Mouse (Mus musculus) urinary bladder, adult 2 months (tissue): ENCODE data around the gene Fgfr2. TPM values are rescaled to one million over a fixed set of nuclear protein-coding genes. Genes with fewer than 3 reads are reported as not detected.

Source experiments
- DNase-seq: peaks from one replicate; pipeline ENCODE4 v3.0.0; 2022; ENCODE audit warnings: low spot score
- polyA plus RNA-seq: library from polyadenylated mRNA; depleted of rRNA; stranded (reverse); fragments of >200 nt; gene quantifications from 2 replicates; pipeline ENCODE4 v1.2.3, GENCODE M21; 2012

Fgfr2 gene
- polyA plus RNA-seq, 1 experiment = 80.2 TPM

GRCm38 (mm10) chr7:132888518-132889249 lies 234.5 kb downstream of the Fgfr2 start:
- DNase-seq = no peak

- no peak for DNase-seq
These were observed 235.1 kb downstream of the Fgfr2 start for GRCm38 (mm10) chr7:132888052-132888451.

- DNase-seq = no peak
These were observed 235.9 kb downstream of the Fgfr2 start for GRCm38 (mm10) chr7:132887019-132887804.

GRCm38 (mm10) chr7:132884031-132884430 lies 239.1 kb downstream of the Fgfr2 start:
- no peak for DNase-seq

GRCm38 (mm10) chr7:132882343-132882742 lies 240.8 kb downstream of the Fgfr2 start:
- DNase-seq = no peak

- DNase-seq = no peak
These were observed 242.9 kb downstream of the Fgfr2 start for GRCm38 (mm10) chr7:132880276-132880675.

GRCm38 (mm10) chr7:132875391-132876086 lies 247.6 kb downstream of the Fgfr2 start:
- DNase-seq = no peak

- no peak for DNase-seq
These were observed 250.1 kb downstream of the Fgfr2 start for GRCm38 (mm10) chr7:132873043-132873442.

- DNase-seq = no peak
These were observed 256.8 kb downstream of the Fgfr2 start for GRCm38 (mm10) chr7:132866316-132866715.

GRCm38 (mm10) chr7:132859042-132859958 lies 263.9 kb downstream of the Fgfr2 start, which contains the start of gene Abraxas2:
Gene Abraxas2, plus strand, starts transcription at chr7:132859225.
- peak; percentile 73 for DNase-seq

- no peak for DNase-seq
These were observed 265.0 kb downstream of the Fgfr2 start for GRCm38 (mm10) chr7:132858043-132858608.

- no peak for DNase-seq
These were observed 267.1 kb downstream of the Fgfr2 start for GRCm38 (mm10) chr7:132856083-132856482.

- DNase-seq = no peak
These were observed 269.2 kb downstream of the Fgfr2 start for GRCm38 (mm10) chr7:132853946-132854345.

GRCm38 (mm10) chr7:132853361-132853760 lies 269.8 kb downstream of the Fgfr2 start:
- DNase-seq = no peak

- peak; percentile 75 for DNase-seq
These were observed 270.8 kb downstream of the Fgfr2 start, which contains the start of gene Eef1akmt2 for GRCm38 (mm10) chr7:132852173-132852844. Gene Eef1akmt2, minus strand, starts transcription at chr7:132852673.

GRCm38 (mm10) chr7:132843152-132843551 lies 280.0 kb downstream of the Fgfr2 start:
- no peak for DNase-seq

- DNase-seq = no peak
These were observed 280.7 kb downstream of the Fgfr2 start for GRCm38 (mm10) chr7:132842455-132842854.

- no peak for DNase-seq
These were observed 281.9 kb downstream of the Fgfr2 start for GRCm38 (mm10) chr7:132841287-132841686.

- no peak for DNase-seq
These were observed 292.2 kb downstream of the Fgfr2 start for GRCm38 (mm10) chr7:132830955-132831354.

- no peak for DNase-seq
These were observed 298.7 kb downstream of the Fgfr2 start for GRCm38 (mm10) chr7:132824346-132825022.
